Mouse (Mus musculus) left cerebral cortex, adult 11 months (tissue): Measurements from ENCODE around the gene Cdh4.

Experiments used
- DNase-seq: peaks from one replicate; pipeline ENCODE4 v3.0.0; 2022; ENCODE audit warnings: low spot score

The Cdh4 gene

DNA sequence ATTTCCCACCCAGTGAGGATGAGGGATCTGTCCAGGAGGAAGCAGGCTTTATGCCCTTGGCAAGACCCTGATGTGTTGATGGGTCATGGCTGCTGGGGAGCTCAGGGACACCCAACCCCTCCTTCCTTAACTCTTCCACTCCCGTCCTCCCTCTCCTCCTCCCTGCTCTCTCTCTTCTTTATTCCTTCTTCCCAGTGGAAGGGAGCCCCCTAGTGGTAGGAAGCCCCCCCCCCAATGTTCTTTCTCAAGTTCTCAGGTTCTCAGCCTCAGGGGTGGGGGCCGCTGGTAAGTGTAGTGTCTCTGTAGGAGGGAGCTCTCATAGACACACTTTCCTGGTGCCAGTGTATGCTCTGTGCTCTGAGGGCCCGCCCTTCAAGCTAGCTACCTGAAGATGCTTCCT lies 421.0 kb downstream of the Cdh4 start:
- DNase-seq = no peak

DNA sequence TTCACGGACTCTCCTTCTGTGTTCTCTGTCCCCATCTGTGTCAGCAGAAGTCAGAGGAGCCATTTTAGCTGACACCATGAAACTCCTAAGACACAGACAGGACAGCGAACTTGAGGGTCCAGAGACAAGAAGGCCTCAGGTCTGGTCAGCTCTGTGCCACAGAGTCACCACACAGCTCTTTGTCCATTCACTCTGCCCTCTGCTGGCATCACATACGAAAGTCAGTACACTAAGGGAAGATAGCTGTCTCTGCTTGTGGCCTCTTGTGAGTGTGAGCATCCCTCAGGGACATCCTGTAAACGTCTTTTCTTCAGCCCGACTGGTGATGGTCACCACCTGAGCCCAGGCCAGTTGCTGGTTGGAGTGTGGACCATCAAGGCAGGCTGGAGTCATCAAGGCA lies 422.9 kb downstream of the Cdh4 start:
- no peak for DNase-seq

DNA sequence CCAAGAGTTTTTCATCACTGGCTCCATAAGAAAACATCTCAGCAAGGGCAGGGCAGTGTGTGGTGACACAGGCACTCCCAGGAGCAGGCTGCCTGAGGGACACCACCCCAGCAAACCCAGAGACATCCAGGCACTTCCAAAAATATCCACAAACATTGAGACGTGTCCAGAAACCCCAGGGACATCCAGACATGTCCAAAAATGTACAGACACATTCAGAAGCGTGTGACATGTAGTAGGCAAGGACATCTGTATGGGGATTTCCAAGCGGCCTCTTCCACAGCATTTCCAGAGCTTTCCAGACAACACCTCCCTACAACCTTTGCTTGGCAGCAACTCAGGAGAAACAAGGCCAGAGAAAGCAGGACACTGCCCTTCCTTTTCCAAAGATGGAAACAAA lies 425.4 kb downstream of the Cdh4 start:
- no peak for DNase-seq

DNA sequence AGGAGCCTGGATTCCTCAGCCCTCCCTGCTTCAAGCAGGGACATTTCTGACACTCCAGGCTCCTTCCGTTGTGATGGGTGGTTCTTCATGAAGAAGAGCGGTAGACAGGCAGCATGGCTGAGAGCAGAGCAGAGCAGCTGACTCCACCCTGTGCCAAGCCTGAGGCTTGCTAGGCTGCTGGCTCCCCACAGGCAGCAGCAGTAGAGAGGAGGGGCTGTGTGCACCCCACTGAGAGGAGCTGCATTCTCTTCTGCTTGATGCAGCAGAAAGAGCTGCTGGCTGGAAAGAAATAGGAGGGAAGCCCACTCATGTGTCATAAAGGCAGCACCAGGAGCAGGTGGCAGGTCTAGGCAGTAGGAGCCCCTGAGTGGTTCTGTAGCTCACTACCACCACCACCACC lies 427.6 kb downstream of the Cdh4 start:
- DNase-seq = no peak

DNA sequence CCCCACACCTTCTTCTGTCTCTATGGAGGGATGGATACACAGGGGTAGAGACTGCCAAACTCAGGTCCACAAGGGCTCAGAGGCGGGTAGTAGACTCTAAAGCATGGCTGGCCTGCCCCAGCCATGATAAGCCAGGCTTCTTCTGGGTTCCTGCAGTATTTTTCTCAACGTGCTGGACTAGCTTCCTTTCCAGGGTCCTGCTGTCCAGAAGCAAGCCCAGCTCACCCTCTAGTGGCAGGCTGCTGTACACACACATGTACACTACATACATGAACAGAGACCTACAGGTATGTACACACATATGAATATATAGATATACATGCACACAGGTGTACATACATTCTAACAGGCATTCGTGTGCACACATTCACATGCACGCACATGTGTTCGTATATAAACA lies 430.5 kb downstream of the Cdh4 start:
- DNase-seq = no peak

DNA sequence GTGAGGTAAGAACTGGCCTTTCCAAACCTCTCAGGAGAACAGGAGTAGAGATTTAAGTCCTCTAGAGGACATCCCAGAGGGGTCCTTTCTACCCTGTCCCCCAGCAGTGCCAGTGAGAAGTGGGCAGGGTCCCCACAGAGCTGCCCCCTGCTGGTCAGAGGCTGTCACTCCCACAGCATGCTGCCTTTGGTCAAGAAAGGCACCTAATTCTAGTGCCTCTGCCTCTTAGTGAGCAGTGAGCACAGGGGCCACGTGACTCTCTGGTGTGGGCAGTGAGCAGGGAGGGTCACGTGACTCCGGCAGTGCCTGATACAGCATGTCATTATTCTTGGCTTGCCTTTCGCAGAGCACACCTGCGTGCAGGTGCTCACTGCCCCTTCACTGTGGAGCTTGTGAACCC lies 431.1 kb downstream of the Cdh4 start:
- DNase-seq = no peak

DNA sequence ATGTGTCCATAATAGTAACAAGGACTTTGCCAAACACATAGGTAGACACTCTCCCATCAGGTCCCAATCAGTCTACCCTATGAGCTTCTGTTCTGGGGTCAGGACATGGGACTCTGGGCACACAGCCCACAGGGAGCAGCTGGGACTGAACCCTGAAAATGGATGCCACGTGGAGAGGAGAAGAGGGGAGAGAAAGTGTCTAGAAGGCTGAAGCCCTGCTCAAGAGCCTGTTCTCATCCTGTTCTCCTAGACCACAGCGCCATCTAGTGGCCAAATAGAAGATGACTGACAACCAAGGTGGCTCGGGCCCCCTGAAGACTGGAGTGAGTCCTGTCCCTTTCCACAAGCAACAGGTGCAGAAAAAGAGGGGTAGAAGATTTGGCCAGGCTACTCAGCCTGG lies 432.9 kb downstream of the Cdh4 start:
- peak; percentile 43 for DNase-seq

DNA sequence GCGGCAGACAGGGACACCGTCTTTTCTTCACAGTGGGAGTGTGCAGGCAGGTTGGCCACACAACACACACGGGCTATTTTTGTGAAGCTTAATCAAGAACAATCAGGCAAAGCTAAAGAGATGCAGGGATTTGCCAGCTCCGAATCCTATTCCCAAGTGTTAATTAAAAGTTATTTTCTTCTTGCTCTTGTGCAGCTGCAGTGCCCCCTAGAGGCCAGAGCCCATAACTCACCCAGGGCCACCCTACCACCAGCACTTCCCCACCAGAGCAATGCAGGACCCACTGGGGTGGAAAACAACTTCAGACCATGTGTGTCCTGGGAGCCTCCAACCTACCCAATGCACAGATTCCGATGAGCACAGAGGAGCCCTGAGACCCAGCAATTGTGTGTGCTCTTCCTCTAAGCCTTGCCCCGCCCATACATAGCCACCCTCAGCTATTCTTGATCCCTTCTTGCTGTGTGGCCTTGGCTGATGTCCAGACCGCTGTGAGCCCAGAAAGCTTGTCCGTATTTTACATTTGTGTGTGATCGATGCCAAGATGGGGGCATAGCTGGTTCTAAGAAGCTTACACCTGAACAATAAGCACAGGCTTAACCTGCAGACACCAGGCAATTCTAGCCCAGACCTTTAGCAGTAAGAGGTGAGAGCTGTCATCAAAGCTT lies 435.5 kb downstream of the Cdh4 start:
- peak; percentile 27 for DNase-seq

DNA sequence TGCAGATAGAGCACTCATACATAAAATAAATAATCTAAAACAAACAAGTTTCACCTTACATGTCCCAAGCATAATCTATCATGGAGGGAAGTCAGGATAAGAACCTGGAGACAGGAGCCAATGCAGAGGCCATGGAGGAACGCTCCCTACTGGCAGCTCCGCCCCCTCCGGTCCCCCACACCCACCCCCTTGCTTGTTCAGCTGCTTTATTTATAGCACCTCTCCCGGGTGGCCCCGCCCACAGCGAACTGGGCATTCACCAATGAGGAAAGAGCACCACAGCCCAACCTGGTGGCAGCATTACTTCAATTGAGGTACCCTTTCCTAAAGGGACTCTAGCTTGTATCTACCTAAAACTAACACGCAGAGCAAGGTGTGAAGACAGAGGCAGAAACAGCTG lies 442.3 kb downstream of the Cdh4 start:
- no peak for DNase-seq

DNA sequence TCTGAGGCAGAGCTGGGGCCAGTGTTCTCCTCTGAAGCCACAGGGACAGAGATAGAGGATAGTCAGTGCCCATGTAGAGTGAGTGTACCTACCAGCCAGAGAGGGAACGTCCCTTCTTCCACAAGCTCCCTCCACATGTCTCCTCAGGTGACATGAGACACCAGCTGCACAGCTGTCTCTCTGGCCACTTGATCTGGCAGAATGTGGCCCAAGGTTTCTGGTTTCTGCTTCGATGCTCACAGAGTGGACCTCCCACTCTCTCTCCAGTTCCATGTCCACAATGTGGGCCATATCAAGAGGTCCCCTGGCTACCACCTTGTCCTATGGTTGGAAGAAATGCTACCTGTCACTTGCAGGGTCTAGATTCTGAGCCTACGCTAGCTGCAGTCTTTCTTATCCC lies 448.8 kb downstream of the Cdh4 start:
- DNase-seq = no peak

DNA sequence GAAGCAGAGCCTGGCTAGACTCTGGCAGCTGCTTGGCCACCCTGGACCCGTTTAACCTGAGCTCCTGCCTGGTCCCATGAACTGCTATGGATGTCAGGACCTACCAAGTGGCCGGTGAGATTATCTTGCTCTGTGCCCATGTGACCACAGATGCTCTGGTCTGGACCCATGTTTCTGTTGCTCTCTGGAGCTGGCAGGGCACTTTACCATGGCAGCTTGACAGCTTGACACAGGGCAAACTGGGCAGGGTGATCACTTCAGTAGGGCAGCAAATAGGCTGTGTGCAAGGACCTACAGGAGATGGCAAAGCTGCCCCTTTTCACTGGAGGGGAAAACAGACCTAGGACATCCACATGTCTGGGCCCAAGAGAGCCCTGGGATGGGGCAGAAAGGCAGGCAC lies 454.7 kb downstream of the Cdh4 start:
- no peak for DNase-seq

DNA sequence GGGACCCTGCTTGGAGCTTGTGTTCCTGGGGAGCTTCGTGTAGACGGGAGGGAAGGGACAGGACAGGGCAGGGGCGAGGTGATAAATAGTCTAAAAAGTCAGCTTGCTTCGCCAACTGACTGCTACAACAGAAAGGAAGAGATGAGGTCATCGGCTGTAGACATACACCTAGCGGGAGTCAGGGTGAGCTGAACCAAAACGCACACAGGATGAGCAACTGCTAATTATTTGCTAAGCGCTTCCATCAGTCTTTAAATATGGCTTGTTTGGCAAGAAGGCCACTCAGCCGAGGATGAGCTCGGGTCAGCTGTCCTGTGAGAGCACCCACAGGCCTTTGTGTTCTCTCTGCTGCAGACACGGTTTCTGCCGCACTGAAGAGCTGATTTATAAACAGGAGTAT lies 470.7 kb downstream of the Cdh4 start:
- no peak for DNase-seq

DNA sequence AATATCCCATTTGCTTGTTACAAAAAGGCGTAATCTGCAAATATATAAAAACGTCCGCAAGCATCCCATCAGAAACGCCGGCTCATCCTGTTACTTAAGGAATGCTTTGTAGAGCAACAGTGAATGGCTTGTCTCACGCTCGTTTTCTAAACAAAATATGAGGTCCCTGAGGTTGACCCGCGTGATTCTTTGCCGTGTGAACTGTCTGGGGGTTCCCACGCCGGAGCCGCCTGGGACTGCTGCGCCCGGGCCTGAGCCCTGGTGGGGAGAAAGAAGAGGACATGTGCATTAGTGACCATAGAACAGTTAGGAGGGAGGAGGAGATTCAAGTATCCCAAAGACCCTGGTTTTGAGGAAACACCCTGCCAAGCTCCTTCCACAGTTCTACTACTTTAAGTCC lies 471.1 kb downstream of the Cdh4 start:
- no peak for DNase-seq

DNA sequence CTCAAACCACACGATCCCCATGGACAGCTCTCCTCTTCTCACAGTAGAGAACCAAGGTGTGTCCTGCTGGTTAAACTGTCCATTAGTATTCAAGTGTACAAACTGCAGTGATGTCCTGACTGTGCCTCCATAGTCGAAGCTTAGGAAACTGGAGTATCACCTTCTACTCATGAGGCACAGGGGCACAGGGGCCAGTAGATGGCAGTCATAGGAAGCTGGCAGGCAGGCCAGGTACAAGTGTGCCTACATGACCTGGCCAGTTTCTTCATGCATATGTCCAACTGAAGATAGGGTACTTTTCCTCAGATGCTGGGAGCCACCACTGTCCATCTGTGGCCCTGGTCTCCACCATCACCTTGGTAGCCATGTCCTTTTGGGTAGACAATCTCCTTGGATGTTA lies 472.0 kb downstream of the Cdh4 start:
- DNase-seq = no peak

DNA sequence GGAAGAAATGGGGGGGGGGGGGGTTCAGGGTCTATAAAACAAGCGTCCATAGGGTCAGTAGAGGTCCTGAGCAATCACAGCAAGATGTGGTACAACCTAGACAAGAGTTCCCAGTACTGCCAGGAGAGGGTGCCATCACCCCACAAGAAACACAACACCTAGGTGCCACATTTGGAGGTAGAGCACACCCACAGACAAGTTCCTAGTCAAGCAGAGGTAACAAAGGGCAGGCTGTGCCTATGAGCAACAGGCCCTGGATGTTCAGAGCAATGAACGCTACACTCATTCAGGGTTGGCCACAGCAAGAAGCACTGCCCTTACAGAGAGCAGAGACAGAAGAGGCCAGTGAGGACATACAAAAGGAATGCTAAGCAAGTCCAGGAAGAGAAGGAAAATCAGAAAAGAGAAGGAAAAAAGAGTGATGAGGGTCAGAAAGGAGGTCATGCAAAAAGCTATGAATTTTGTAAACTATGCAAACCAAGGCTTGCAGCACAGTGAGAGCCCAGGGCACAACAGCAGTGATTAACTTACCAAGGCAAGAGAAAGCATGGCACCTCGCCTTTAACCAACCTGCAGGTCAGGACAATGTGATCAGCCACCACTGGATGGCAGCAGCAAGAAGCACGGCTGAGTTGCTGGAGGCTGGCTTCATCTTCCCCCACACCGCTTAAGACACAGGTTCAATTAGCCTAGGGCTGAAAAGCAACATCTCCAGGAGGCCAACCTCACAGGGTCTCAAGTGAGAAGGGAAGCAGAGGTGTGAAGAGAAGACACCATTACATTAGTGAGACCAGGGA lies 474.8 kb downstream of the Cdh4 start:
- peak; percentile 38 for DNase-seq

DNA sequence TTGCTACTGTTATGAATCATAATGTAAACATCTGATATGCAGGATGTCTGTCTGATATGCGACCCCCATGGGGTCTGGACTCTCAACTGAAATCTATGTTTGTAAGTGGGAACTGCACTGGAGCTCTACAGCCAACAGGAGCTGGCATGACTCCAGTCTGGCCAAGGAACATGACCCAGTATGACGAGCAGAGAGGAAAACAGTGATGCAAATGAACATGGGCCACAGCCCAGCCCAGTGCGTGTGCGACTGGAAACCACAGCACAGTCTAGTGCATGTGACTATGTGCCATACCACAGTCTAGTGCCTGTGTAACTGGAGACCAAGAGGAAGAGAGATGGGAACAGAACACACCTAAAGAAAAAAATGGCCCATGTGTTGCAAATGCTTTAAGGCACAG lies 477.8 kb downstream of the Cdh4 start:
- DNase-seq = no peak

DNA sequence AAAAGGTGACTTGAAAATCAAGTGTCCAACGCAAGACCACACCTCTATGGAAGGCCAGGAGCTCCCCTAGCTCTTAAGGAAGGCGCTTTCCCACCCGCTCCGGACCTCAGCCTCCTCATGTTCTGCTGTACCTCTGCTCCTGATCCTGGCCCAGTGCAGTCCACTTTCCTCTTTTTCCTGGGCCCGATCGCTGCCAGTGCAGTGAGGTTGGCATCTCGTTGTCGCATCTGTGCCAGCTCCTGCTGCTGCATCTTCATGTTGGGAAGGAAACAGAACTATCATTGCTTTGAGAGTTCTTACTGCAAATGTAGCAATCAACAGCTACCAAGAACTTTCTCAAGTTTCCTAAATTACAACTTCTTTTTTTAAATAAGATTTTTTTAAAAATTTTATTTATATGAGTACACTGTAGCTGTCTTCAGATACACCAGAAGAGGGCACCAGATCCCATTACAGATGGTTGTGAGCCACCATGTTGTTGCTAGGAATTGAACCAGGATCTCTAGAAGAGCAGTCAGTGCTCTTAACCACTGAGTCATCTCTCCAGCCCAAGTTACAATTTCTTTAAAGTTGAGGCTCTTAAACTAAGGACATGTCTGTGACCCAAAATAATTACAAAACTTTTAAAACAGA lies 478.9 kb downstream of the Cdh4 start:
- DNase-seq = no peak

DNA sequence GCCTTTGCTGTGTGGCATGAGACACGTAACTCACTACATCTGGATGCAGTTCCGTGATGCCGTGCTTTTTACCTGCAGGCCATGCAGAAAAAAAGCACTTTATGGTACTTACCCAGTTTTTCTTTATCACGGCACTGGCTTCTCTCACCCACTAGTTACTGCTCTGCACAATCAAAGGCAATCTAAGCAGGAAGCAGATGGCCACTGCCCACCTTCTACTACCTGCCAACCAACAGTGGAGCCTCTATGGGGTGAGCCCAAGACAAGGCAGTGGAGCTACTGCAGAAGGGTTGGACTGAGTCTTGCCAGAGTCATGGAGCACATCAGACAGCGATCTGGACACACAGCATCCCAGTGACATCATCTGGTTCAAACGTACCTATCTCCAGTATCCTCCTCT lies 481.8 kb downstream of the Cdh4 start:
- DNase-seq = no peak

DNA sequence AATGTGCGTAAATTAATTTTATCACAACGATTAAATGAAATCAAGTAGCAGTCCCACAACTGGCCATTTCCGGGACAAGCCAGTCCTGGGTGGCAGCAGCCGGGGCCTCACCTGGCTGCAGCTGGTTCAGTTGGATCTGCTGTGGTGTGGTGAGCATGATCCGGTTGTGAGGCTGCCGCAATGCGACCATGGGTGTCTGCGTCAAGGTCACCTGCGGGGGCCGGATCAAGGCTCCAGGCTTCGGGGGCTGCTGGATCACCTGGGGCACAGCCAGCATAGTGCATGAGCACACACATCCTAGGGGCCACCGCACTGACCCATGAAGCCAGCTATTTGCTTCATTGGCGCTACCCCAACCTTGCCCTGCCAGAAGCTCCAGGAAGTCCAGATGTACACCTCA lies 486.9 kb downstream of the Cdh4 start:
- DNase-seq = no peak

DNA sequence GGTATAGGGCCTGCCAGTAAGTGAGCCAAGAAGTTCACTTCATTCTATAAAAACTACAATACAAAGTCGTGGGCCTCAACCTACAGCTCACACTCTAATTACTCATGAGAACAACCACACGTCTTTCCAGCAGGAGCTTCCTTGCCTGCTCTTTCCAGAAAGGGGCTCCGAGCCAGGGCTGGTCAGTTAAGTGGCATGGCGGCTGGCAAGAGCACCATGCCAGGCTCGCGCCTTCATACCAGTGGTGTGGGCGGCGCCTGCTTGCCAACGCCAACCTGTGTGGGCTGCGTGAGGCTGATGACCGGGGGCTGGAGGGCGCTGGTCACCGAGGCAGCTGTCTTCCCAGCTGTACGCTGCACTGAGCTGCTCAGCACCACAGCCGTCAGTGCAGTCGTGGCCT lies 489.5 kb downstream of the Cdh4 start:
- DNase-seq = no peak

DNA sequence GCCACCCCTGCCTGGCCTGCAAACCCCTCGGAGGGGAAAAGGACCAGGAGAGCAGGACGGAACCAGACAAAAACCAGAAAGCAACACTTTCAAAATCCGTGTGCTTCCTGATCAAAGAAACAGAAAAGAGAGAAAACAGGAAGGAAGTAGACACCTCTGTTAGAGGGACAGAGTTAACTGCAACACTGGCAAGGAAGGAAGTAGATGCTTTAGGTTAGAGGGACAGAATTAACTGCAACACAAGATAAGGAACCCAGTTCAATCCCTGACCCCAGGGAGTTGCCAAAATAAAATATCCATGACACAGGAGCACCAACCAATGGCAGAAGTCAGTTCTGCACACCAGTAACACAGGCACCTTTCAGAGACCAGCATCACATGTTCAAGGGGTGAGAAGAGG lies 491.9 kb downstream of the Cdh4 start:
- no peak for DNase-seq

DNA sequence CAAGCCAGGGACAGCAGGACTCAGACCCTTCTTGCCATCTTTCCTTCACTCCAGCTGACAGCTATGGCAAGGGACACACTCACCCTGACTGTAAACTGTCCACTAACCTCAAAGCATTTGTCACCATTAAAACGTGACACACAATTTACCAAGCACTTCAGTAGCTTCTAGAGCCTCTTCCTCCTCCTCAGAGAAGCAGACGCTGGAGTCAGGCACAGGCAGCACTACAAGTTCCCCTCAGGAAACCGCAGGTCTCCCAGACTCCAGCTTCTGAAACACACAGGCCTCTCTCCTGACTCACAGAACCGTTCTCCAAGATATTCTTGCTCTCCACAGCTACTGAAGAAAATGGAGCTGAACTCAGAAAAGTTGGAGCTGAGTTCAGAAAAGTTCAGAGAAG lies 494.9 kb downstream of the Cdh4 start:
- DNase-seq = no peak

DNA sequence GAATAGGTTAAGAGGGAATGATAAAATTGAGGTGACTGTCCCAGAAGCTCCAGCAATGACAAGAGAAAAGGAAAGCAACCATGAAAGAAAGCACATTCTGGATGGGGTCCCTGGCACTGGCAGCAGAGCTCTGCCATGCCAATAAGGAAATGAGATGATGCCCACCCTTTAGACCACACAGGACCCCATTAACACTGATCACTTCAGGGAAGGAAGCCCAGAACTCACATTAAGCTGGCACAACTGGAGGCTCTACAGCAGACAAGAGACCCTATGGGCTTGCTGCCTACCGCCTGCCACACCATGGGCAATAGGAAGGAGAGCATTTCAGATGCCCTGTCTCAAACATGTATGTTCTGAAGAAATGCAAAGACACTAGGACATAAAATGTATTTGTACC lies 499.5 kb downstream of the Cdh4 start:
- DNase-seq = no peak

DNA sequence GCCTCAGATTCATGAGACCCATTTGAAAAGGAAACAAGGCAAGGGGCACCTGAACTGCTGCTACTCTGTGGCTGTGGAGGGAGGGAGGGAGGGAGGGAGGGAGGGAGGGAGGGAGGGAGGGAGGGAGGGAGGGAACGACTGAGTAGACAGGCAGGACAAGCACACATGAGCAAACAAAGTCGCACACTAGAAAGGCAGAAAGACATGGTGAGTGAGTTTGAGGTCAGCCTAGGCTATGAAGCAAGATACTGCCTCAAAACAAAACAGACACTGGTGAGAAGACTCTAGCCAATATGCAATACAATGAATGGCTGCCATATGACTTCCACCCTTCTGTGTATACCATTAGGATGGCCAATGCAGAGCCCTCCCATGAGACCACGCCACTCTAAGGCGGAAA lies 502.8 kb downstream of the Cdh4 start:
- DNase-seq = no peak
